24 mouse cellular contexts compared by ENCODE assay signal in the genomic region with DNA sequence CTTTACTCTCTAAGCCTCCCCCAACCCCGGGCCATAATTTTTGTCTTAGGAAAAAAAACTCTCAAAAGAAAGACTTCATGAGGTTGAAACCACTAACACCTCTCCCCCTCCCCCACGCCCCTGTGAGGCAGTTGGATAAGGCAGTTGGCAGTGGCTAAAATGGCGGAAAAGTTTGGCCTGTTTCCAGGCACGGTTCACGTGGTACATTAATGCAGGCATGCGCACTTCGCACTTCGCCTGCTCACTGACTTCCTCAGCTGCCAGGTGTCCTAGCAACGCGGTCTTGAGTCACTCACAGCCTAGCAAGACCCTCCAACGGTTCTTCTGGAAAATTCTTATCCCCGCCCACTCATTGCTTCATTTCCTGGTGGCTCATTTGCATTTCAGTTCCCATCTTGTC. TPM values are rescaled to one million over a fixed set of nuclear protein-coding genes. Genes with fewer than 3 reads are reported as not detected.
"Had no signal": no experiment of that assay in that cellular context is flagged by ENCODE, and none has a peak within 500 bp of the region (broad histone marks: within the 10 kb centered on the region; RNA-seq: fewer than 3 reads in every experiment).

A gene (plus strand): TSS at position 386 of the 400 bp plus-strand sequence.

- ATAC-seq: midbrain, embryonic 16.5 days had no signal

- H3K27me3 ChIP-seq: midbrain, embryonic 12.5 days; neural tube, embryonic 12.5 days; stomach, embryonic 15.5 days had no signal

- H3K9ac ChIP-seq: liver, embryonic 14.5 days; lung, embryonic 14.5 days; midbrain, embryonic 12.5 days; neural tube, embryonic 12.5 days; stomach, embryonic 15.5 days had no signal

- H3K4me1 ChIP-seq: midbrain, embryonic 10.5 days; midbrain, embryonic 12.5 days; neural tube, embryonic 12.5 days; stomach, embryonic 15.5 days had no signal

- H3K4me2 ChIP-seq: lung, embryonic 14.5 days; midbrain, embryonic 12.5 days; neural tube, embryonic 12.5 days; stomach, embryonic 15.5 days had no signal

- DNase-seq: lung, adult 18-20 months; lung, embryonic 14.5 days; lung, postnatal 10 days; lung, postnatal 4 days; midbrain, embryonic 14.5 days; right cerebral cortex, postnatal 25 days; thymus, adult 18-20 months; thymus, postnatal 14 days; thymus, postnatal 36 days had no signal

- H3K9me3 ChIP-seq: midbrain, embryonic 10.5 days; midbrain, embryonic 12.5 days; neural tube, embryonic 12.5 days; stomach, embryonic 15.5 days had no signal

- H3K36me3 ChIP-seq: midbrain, embryonic 10.5 days; midbrain, embryonic 12.5 days; neural tube, embryonic 12.5 days; stomach, embryonic 15.5 days had no signal

- H3K4me3 ChIP-seq: midbrain, embryonic 10.5 days; midbrain, embryonic 12.5 days; neural tube, embryonic 12.5 days; stomach, embryonic 15.5 days had no signal

- H3K27ac ChIP-seq: liver, embryonic 14.5 days; midbrain, embryonic 10.5 days; midbrain, embryonic 12.5 days; neural tube, embryonic 12.5 days; stomach, embryonic 15.5 days; stomach, postnatal 0 days had no signal

RNA-seq across cellular contexts. Expression of the gene that starts here (rescaled TPM):
- total RNA-seq: megakaryocyte, adult 5-6 weeks; megakaryocyte-erythroid progenitor cell, adult 5-6 weeks; monocyte, adult 5-6 weeks; neutrophil, adult 5-6 weeks had no signal
- polyA plus RNA-seq: liver, embryonic 14.5 days; liver, embryonic 16.5 days; lung, embryonic 14.5 days; lung, embryonic 16.5 days; midbrain, embryonic 10.5 days; midbrain, embryonic 12.5 days; midbrain, embryonic 14.5 days; midbrain, embryonic 16.5 days; neural tube, embryonic 12.5 days; neural tube, embryonic 14.5 days; spleen, adult 2 months; stomach, embryonic 15.5 days; stomach, postnatal 0 days had no signal
